Mouse (Mus musculus): ENCODE measurements around the gene Rccd1.

DNA sequence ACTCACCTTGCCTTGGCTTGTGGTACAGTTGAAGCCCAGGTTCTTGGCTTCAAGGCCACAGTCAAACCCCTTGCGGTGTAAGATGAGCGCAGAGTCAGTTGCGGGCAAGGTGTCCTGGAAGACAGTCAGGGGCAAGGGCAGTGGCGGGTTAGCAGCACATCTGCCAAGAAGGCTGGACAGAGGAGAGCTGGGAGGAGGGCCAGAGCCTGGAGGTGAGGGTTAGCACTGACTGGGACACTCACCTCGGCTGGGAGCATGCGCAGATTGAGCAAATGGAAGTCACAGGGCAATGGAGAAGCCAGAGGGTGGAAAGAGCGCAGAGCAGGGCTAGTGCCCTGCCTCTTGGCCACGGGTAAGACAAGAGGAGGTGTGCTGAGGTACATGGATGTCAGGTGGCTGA, 28.7 kb upstream of the Rccd1 start:
- TF ChIP-seq CTCF (conservative IDR thresholded peaks at IDR 0.05; ENCODE audit: low read length) (no peak), POU5F1 (IDR thresholded peaks at IDR 0.05; ENCODE audit: borderline replicate concordance, low read length) (no peak), NANOG (IDR thresholded peaks at IDR 0.05; ENCODE audit: borderline replicate concordance, low read length) (no peak)

Measured in E14TG2a.4 (cell line).